Mouse (Mus musculus) CD4-positive, CD25-positive, alpha-beta regulatory T cell, adult 2 months (primary cell): Measurements from ENCODE around the gene Pycr1.

Experiments
- DNase-seq: peaks from one replicate; pipeline ENCODE4 v3.0.0-alpha.2; 2012; ENCODE audit warnings: low read depth, low spot score

Gene Pycr1

GRCm38 (mm10) chr11:120606764-120607163 is 36.8 kb downstream of the Pycr1 start:
- DNase-seq = no peak

GRCm38 (mm10) chr11:120605667-120606066 is 37.9 kb downstream of the Pycr1 start:
- DNase-seq = no peak

GRCm38 (mm10) chr11:120603545-120603944 is 40.0 kb downstream of the Pycr1 start:
- no peak for DNase-seq

- DNase-seq = peak; percentile 68
These were observed 42.9 kb downstream of the Pycr1 start for GRCm38 (mm10) chr11:120600716-120601115.

- DNase-seq = no peak
These were observed 44.5 kb downstream of the Pycr1 start for GRCm38 (mm10) chr11:120598990-120599549.

- peak; percentile 99 for DNase-seq
These were observed 45.1 kb downstream of the Pycr1 start, which contains the start of the genes Alyref and Anapc11 for GRCm38 (mm10) chr11:120598283-120598989. Gene Alyref, minus strand, starts transcription at chr11:120598365. Gene Anapc11, plus strand, starts transcription at chr11:120598421.

- peak; percentile 52 for DNase-seq
These were observed 46.0 kb downstream of the Pycr1 start for GRCm38 (mm10) chr11:120597240-120598235.

- DNase-seq = no peak
These were observed 55.0 kb downstream of the Pycr1 start for GRCm38 (mm10) chr11:120588531-120588930.
